Mouse (Mus musculus) gonadal fat pad, adult 2 months (tissue): ENCODE measurements at regions not wholly inside any gene's neighbourhood (a gene's known extent, or its start where the extent isn't known, plus 50 kb on each side); places are given as distances from the start of the nearest gene placed in this dataset.

Experiments used
- DNase-seq: peaks from one replicate; pipeline ENCODE4 v3.0.0-alpha.2; 2012; ENCODE audit warnings: low read depth

DNA sequence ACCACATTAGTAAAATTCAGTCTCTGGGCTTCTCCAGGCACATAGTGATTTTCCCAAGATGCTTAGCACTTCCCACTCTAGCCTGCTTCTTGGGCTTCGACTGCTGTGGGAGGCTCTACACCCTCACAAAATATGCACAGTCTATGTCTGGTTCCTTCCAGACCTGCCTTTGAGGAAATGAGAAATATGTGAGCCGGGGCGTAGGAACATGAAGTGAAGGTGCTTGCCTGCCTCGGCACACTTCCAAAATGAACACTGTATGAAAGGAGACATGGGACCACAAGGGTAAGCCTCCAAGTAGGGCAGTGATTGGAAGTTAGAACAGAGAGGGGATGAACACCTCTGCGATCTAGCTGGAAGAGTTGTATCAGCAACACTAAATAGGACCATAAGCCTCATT is 54.5 kb downstream of the Gm10260 start:
- DNase-seq = no peak

DNA sequence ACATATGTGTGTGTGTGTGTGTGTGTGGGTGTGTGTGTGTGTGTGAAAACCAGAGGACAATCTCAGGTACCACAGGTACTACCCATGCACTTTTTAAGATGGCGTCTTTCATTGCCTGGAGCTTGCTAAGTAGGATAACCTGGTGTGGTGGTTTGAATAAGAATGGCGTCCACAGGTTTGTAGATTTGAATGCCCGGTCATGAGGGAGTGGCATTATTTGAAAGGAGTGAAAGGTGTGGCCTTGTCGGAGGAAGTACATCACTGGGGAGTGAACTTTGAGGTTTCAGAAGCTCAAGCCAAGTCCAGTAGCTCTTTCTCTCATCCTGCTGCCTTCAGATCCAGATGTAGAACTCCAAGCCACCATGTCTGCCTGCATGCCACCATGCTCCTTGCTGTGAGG is 55.9 kb downstream of the Gm10260 start:
- no peak for DNase-seq

DNA sequence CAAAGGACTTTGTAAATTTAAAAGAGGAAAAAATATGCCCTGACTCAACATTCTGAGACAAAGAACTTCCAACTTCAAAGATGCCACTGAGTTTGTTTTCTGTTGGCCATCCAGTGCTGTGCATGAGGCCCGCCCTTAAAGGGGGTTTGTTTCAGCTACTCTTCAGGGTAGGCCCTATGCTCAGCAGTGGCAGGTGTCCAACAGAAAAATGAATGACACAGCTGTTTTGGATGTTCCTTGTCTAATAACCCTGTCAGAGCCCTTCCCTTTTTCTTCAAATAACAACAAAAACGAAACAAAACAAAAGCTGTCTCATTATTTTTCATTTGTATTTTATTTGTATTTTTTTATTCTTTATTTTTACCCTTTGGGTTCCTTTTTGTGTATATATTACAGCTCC is 61.5 kb downstream of the Gm10260 start:
- DNase-seq = no peak

DNA sequence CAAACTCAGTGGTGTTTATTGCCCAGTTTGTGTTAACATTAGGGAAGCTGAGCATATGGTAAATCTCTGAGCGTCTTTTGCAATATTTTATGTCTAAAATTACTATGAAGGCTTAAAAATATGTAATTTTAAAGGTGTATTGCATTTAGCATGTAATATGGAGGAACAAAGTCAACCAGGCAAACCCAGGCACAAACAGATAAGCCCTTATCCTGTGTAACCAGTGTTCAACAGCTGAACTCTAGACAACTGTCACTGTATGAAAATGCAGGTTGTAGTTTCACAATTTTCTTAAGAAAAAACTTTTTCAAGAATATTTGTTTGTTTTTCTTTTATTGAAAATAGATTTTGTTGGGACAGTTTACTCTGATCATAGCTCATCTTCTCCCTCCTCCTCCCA is 62.1 kb downstream of the Gm10260 start:
- DNase-seq = no peak

DNA sequence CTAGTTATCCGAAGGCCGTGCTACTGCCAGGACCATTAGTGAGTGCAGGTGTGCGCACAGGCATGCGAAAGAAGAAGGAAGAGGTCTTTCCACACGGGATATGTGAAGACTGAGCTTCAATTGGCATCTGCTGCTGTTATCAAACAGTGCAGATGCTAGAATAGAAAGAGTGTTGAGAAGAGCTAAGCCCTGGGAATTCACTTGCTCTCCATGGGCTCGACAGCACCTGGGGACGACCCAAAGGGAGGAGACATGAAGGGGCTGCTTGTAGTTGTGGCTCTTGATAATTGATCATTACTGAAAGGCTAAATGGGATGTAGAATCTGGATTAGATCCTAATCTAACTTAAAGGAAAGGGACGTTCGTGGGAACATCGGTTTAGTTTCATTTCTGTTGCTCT is 63.2 kb downstream of the Gm10260 start:
- no peak for DNase-seq

DNA sequence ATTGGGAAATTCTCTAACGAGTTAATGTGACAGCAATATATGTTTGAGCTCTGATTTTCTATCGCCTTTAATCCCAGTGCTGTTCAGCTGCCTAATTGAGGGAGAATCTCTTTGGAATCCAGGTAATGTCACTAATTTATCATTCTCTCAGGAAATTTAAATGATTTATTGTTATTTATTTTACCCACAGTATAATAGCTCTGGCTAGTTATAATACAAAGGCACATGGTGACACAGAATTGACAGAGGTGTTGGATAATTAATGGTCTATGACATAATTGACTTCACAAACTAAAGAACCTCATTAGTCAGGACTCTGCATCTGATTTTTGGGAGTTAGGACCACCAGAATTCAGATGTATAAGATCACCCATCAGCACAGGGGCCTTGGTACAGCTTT is 65.4 kb downstream of the Gm10260 start:
- DNase-seq = no peak

DNA sequence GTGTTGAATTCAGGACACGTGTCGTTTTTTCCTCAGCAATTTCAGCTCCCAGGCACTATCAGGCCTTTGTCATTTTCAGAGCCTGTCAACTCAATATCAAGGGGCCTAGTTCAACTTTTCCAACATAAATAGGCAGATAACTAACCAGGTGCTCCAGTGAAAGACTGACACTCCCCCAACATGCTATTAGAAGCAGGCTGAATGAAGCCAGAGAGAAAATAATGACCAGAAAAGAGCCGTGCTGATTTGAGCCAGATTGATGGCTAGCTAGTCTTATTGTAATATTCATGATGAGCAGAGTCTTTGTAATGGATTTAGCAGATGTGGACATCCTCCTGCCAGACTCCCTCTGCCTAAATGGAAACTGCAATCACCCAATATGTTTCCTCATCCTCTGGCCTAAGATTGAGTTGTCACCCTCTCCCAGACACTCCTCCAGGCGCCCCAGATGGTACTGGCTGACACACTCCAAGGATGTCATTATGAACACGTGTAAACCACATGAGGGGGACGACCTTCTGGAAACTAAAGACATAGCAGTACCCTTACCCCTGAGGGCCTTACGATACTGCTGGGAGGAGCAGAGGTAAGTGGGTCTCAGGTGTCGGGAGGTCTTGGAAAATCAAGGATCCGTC is 66.0 kb downstream of the Gm10260 start:
- no peak for DNase-seq

DNA sequence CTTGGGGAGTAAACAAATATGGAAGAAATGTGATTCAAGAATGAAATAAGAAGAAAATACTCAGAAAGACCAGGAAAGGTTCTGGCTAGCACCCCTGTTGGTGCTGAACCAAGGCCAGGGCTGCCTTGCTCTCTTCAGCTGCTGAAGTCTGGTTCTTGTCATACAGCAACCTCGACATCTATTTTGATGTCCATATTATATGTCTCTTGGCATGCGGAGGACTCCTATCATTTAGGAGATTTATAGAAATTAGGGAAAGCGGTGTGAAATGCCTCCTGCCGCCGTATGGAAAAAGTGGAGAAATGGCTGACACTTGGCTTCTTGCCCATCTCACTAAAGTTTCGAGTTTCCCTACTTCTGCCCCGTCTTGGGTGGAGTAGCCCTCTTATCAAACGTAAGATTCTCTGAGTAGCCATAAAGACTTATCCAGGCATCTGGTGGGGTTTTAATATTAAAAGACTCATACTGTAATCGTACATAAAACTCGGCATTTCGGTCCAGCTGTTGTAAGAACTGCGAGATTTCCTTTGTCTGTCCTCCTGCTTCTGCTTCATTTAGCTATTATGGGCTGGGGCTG is 72.0 kb downstream of the Gm10260 start:
- DNase-seq = no peak

DNA sequence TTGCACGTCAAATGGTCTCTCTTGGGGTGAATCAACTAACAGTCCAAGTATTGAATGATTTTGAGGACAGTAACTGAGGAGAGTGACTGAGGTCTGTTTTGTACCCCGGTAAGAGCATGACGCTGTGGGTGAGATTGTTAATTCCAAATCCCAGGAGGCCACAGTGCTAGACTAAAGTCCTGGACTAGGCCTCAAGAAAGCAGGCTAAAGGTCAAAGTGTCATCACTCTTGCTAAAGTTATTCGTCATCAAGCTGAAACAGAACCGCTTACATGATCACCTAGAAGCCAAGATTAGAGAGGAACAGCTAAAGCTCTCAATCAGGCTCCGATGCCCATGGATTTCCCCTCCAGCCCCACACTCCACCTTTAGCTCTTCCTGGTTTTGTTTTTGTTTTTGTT is 76.6 kb downstream of the Gm10260 start:
- DNase-seq = no peak

DNA sequence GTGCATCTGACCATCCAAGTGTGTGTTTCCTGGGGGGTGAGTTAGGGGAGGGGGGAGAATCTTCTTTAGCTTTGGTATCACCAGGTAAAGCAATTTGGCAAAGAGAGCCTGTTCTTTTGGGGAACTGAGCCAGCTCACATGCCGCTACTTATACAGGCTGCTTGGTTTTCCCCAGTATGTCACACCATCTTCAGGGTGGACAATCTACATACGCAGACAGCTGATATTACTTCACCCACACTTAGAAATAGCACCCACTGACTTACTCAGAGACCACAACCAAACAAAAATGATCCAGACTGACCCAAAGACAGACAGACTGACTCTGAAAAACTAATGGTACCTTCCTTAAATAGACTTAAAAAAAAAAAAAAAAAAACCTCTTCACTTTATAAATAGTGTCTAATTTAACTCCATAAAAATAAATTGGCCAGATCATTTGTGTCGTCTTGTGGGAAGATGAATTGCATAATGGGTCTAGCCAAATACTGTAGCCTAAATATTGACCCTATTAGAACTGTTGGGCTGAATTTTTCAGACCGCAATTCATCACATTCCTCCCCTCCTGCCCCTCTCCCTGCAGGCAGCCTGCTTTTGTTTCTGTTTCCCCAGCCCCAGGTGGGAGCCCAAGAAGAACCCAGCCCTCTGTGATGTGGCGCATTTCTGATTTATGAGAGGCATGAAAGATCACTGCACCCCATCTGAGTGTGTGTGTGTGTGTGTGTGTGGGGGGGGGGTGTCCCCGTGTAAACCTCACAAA is 79.0 kb downstream of the Gm10260 start:
- DNase-seq = no peak

DNA sequence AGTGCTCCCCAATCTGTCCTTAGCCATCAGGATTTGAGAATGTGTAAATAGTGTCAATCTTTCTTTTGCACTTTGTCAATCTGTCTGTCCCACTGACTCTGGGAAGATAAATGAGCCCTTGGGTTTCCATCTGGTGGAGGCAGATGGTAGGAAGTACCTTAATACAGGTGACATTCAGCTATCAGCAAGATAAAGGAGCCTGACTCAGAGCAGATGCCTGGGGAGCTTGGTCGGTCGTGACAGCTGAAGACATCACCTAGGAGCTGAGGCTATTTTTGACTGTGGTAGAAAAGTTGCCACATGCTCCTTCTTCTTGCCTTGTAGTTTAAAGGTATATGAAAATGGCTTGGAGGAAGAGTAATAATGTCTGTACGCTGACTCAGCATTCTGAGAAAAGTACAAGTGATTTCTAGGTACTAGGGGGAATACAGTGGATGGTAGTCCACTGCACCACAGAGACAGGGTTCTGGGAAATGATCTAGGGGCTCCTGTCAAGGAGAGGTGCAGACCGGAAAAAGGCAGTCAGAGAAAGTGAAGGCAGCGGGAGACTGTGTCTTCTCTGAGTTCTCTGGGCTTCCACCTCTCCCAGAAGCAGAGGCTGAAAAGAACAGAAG is 80.0 kb downstream of the Gm10260 start:
- no peak for DNase-seq

DNA sequence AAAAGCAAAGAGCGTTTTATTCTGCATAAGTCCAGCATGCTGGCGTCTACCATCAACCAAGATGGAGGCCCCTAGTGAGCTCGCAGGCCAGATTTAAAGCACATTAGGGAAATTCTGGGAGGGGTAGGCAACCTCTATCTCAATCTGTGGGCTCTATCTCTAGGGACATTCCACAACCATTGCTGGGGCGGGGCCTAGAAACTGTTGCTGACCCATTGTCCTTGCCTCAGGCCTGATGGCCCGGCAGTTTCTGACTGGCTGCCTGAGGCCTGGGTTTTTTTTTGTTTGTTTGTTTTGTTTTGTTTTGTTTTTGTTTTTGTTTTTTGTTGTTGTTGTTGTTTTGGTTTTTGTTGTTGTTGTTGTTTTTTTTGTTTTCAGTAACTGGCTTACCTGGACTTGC is 81.4 kb downstream of the Gm10260 start:
- no peak for DNase-seq

DNA sequence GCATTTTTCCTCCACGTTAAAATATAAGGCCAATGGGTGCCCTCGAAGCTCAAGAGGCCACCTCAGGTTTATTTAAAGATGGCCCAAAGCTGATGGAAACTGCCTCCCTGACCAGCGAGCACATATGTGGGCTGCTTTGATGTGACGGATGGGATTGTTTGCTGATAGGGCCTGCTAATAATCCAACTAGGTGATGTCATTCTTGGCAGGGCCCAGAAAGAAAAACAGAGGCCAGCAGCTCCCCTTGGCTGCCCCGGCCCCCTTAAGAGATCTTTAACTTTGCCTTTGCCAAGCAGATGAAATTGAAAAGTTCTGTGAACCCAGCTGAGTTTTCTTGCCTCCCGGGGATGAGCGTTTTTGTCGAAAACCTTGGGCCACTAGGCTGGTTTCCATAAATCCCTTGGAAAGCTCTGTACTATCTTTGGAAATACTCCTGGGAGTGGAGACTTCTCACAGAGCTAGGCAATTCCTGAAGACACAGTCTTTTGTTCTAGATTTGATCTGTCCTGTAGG is 83.8 kb downstream of the Gm10260 start:
- no peak for DNase-seq

DNA sequence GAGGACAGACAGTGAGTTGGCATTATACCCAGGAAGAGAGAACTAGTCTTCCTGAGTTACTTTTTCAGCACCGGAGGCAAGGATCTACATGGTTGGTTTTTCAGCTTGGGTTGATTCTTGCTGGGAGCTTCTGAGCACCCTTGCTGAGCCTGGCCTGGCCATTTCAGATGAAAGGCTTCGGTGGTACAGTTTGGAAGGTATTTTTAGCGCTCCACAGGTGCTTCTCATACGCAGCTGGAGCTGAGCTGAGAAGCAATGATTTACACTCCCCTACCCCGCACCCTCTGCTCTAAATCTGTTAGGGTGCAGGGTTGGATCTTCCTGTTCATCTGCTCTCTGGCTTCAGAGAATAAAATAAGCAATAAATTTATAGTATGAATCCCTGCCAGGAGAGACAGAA is 87.3 kb downstream of the Gm10260 start:
- DNase-seq = no peak

DNA sequence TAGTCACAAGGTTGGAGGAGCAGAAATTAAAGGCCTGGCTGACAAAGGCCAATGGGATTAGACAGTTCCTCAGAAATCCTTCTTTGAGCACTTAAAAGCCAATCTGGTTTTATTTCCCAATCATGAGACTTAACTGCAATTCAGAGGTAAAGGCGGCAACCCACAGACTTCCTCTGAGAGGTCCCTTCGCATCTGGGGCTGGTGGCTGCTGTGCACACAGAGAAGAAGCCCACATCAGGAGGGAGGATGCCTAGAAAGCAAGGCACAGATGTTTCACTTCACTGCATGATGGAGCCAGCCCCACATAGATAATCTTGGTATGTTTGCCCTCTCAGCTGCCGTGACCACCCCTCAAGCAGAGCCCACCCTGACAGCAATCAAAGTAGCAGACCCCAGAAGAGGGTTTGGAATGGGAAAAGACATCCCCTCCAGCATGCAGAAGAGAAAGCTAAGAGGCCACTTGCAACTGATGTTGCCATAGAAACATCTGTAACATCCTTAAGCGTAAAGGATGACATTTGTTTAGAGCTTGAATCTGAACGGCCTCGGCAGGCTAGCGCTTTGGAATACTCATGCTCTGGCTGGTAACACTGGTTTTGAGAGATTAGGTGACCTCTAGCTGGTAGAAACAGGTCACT is 88.3 kb downstream of the Gm10260 start:
- DNase-seq = no peak

DNA sequence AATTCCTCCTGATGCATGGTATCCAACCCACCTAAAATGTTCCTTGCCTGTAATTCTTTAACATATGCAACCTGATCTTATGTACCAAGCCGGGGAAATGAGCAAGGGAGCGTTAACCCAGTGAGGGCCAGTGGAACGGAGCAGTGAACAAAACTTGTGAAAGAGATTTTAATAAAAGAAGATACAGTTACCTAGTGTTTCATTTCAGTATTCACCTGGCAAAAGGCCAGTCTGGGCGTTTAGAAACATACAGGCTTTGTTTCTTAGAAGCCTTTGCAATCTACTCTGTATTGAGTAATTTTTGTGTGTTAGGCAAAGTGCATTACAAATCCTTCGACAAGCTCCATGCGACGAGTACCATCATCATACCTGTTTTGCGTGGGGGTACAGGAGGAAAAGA is 91.1 kb downstream of the Gm10260 start:
- DNase-seq = no peak

DNA sequence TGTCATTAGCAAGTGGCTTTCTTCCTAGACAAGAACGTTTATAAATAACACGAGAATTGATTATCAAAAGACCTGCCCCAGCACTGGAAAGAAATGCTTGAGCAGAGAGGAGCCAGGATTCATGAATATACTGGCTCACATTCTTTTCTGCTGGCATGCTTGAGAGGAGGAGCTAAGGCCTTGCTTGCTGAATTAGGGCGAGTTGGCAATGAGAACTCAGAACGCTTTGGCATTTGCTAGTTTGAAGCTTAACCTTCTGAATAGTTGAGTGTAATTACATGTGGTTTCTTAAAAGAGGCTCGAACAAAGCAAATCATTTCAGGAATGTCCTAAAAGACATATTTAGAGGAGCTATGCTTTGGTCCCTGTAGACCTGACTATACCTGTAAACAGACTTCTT is 91.5 kb downstream of the Gm10260 start:
- no peak for DNase-seq

DNA sequence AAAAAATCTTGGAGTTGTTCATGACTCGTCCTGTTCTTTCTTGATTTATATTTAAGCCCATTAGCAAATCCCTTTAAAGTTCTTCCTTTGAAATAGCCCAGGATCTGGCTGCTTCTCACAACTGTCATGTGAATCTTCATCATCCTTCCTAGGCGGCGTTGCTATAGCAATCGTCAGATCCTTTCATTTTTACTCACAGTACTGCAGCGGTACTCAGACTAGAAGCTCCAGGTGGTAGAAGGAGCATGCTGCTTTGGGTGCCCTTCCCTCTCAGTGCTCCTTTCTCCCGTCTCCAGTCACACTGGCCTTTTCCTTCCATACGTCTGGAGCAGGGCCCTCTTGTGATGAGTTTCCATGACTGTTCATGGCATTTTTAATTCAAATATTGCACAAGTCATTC is 93.1 kb downstream of the Gm10260 start:
- DNase-seq = no peak

DNA sequence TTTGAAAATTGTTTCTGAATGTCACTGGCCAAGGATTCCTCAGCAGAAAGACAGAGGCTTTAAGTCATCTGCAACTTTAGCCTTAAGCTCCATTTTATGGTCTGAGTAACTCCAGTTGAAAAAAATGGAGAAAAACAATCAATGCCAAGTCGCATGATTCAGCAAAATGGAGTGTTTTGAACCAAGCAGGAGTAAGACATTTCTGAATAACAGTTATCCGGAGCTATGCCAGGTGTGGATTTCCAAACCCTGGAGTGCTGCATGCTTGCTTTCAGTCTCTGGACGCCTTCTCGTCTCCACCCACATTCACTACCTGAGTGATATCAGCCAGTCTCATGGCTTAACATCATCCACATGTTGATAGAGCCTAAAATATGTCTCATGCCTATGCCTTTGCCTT is 93.7 kb downstream of the Gm10260 start:
- DNase-seq = no peak

DNA sequence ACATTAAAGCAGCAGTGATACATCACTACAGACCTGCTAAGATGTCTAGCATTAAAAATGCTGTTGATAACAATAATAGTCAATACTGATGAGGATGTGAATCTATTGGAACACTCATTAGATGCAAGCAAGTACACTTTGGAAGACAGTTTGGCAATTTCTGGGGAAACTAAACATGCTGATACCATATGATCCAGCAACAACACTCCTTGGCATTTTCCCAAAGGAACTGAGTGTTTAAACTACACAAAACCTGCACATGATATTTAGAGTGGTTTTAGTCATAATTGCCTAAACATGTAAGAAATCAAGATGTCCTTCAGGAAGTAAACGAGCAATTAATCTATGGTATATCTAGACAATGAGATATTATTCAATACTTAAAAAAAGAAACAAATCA is 95.2 kb downstream of the Gm10260 start:
- no peak for DNase-seq

DNA sequence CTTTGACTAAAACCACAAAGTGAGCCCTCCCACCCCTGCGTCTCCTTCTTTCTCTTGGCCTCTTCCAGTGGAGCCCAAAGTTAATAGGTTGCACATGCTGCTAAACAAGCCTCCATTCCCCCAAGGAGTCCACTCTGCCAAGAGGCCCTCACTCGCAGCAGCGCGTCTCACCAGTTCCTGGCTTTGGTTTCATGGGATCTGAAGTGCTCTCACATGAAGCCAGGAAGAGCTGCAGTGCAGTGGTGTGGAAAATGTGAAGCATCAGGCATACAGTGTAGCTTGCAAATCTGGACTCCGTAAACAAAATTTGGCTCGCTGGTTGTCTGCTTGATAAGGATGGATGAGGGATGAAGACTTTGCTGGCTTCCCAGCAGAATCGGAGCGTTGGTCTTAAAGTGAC is 97.7 kb downstream of the Gm10260 start:
- DNase-seq = no peak

DNA sequence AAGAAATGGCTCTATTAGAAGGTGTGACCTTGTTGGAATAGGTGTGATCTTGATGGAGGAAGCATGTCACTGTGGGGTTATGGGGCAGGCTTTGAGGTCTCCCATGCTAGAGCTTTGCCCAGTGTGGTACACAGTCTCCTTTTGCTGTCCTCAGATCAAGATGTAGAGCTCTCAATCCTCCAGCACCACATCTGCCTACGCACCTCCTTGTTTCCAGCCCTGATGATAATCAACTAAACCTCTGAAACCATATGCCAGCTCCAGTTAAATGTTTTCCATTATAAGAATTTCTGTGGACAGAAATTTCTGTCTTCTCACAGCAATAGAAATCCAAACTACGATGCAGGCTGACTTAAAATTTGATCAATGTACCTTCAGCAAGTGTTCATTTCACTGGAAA is 103.8 kb downstream of the Gm10260 start:
- no peak for DNase-seq
